Mouse (Mus musculus) central nervous system, embryonic 11.5 days (tissue): Measurements from ENCODE around the gene Aimp2. TPM values are rescaled to one million over a fixed set of nuclear protein-coding genes. Genes with fewer than 3 reads are reported as not detected.

Experiments used
- polyA plus RNA-seq: library from polyadenylated mRNA; depleted of rRNA; stranded (reverse); fragments of >200 nt; gene quantifications from 2 replicates; pipeline ENCODE4 v1.2.3, GENCODE M21; 2012; rRNA removed

Aimp2 gene
- 60.2 and 80.2 TPM in 2 replicates for polyA plus RNA-seq

DNA sequence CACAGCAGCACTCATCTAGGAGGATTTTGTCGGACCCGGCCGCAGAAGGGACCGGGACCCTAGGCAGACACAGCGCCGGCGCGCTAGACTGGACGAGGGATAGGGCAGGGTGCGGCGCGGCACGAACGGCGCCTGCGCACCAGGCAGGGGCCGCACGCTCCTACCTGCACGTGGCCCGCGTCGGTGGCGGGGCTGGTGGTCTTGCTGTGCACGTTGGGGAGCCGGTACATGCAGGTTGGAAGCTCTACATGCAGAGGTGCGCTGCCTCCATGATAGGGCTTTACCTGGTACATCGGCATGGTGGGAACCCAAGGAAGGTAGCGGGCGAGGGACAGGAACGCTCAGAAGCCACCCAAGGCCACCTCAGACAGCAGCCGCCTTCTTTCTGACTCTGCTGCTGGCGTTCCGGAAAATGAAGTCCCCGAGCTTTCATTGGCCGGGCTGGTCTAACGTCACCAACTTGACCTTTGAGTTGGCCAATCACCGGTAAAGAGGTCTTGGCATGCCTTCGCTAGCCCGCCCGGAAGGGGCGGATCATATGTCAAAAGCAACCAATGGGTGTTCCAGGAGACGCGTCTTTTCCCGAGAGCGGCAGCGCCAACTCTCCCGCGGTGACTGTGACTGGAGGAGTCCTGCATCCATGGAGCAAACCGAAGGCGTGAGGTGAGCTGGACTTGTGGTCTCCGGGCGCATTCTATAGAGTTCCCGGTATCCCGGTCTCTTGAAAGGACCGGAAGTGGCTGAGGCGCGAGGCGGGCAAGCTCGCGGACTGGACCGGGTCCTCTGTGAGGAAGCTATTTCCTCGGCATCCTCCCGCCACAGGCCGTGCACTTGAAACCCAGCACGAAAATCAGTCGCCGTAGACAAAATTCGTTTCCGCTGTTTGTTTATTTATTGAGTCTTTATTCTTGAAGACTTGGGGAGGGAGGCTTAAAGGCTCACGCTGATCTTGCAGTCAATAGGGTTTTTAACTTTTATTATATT lies at the start of gene Aimp2, which contains the start of gene Pms2:
Gene Aimp2 (minus strand): TSS at position 431 of the 984 bp plus-strand sequence.
Gene Pms2 (plus strand): TSS at position 548 of the 984 bp plus-strand sequence.

DNA sequence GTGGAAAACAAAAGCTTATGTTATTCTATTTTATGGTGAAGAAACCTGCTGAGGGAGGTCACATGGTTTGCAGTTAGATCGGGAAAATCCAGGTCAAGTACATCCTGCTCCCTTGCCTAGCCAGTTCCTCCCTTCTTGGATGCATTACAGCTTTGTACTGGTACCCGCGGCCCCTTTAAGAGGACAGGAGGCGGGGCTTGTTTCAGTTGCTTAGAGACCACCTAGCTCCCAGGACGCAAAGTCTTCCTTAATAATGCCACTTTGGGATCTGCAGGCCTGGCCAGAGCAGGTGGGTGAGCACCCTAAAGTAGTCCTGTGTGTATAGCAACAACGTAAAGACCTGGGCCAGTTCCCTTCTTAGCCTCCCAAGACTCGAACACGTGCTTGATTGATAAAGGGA lies 23.2 kb upstream of the Aimp2 start, which contains the start of gene Rsph10b:
Gene Rsph10b (plus strand): TSS at position 205 of the 400 bp plus-strand sequence.

DNA sequence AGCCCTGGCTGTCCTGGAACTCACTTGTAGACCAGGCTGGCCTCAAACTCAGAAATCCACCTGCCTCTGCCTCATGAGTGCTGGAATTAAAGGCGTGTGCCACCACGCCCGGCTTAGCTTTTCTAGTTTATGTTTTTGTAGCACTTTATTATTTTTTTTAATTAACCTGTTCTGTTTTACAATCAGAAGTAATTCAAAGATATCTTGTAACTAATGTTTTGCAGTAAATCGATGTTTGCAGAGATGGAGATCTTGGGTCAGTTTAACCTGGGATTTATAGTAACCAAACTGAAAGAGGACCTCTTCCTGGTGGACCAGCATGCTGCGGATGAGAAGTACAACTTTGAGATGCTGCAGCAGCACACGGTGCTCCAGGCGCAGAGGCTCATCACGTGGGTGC lies 18.2 kb upstream of the Aimp2 start, which contains the start of gene Gm42421:
Gene Gm42421 (plus strand): TSS at position 301 of the 400 bp plus-strand sequence.

GRCm38 (mm10) chr5:143897635-143898330 lies 11.9 kb downstream of the Aimp2 start, which contains the start of gene Ankrd61:
TSS of gene Ankrd61 (minus strand) at chr5:143897685.

Other genes starting within 250 kb of the Aimp2 start
- gene Usp42, start 177.6 kb downstream of the Aimp2 start, polyA plus RNA-seq = 19.1 and 21.9 TPM in 2 replicates
- gene Eif2ak1, start 92.1 kb downstream of the Aimp2 start, polyA plus RNA-seq = 21.1 and 28.6 TPM in 2 replicates
- gene Ankrd61, start 12.2 kb downstream of the Aimp2 start, polyA plus RNA-seq = 0.23 and 0.41 TPM in 2 replicates
- gene Pms2, start 117 bp upstream of the Aimp2 start, polyA plus RNA-seq = 18.8 and 21.6 TPM in 2 replicates
- gene Gm42421, start 18.3 kb upstream of the Aimp2 start, polyA plus RNA-seq = 1.7 and 2.8 TPM in 2 replicates
- 3.7 TPM in 2 replicates for gene Rsph10b, start 23.2 kb upstream of the Aimp2 start, polyA plus RNA-seq
- 53.6 and 65.0 TPM in 2 replicates for gene Ccz1, start 105.0 kb upstream of the Aimp2 start, polyA plus RNA-seq
- gene Ocm, start 116.8 kb upstream of the Aimp2 start, polyA plus RNA-seq = not detected in 2 replicates
- 10.7 and 11.7 TPM in 2 replicates for gene Lmtk2, start 190.6 kb upstream of the Aimp2 start, polyA plus RNA-seq